Mouse (Mus musculus): ENCODE measurements around the gene Mical2.

- TF ChIP-seq CTCF (IDR thresholded peaks at IDR 0.05; ENCODE audit: low read depth, low read length) = no peak
- no peak for TF ChIP-seq POLR2AphosphoS5 (IDR thresholded peaks at IDR 0.05; ENCODE audit: insufficient replicate concordance, low read depth, low read length)
- TF ChIP-seq TAL1 (conservative IDR thresholded peaks at IDR 0.05; ENCODE audit: low read depth, low read length) = no peak
- TF ChIP-seq GATA1 (IDR thresholded peaks at IDR 0.05; ENCODE audit: borderline replicate concordance, low read length) = no peak
These were observed 137.0 kb downstream of the Mical2 start for GRCm38 (mm10) chr7:112362574-112363200.

Measured in G1E (cell line).